Mouse (Mus musculus): ENCODE data around the gene Bcar3. TPM values are rescaled to one million over a fixed set of nuclear protein-coding genes. Genes with fewer than 3 reads are reported as not detected.

Gene Bcar3
- total RNA-seq, 2 experiments from 2014 or later, result 14.5 to 17.0 TPM

- intact Hi-C loops (cut with DNase I), result no loop called here
- DNase-seq (ENCODE audit: low spot score in 2 of 2), result no peak
These were observed 30.6 kb downstream of the Bcar3 start for GRCm38 (mm10) chr3:122324528-122324927.

- intact Hi-C loops (cut with DNase I), result no loop called here
These were observed 36.5 kb downstream of the Bcar3 start for GRCm38 (mm10) chr3:122330484-122330883.

GRCm38 (mm10) chr3:122333493-122333892 lies 39.6 kb downstream of the Bcar3 start:
- DNase-seq (ENCODE audit: low spot score in 2 of 2), result no peak
- intact Hi-C loops (cut with DNase I), result no loop called here

More at GRCm38 (mm10) chr3:122330484-122330883, 36.5 kb downstream of the Bcar3 start:
- no peak for DNase-seq (ENCODE audit: low spot score in 2 of 2)

- intact Hi-C loops (cut with DNase I), result no loop called here
These were observed 40.0 kb downstream of the Bcar3 start for GRCm38 (mm10) chr3:122333902-122334301.

GRCm38 (mm10) chr3:122334375-122334774 lies 40.4 kb downstream of the Bcar3 start:
- intact Hi-C loops (cut with DNase I), result no loop called here
- no peak for DNase-seq (ENCODE audit: low spot score in 2 of 2)

More at GRCm38 (mm10) chr3:122333902-122334301, 40.0 kb downstream of the Bcar3 start:
- no peak for DNase-seq (ENCODE audit: low spot score in 2 of 2)

GRCm38 (mm10) chr3:122336030-122336429 lies 42.1 kb downstream of the Bcar3 start:
- DNase-seq (ENCODE audit: low spot score in 2 of 2), result no peak
- intact Hi-C loops (cut with DNase I), result no loop called here

GRCm38 (mm10) chr3:122337992-122338391 lies 44.1 kb downstream of the Bcar3 start:
- DNase-seq (ENCODE audit: low spot score in 2 of 2), result no peak
- intact Hi-C loops (cut with DNase I), result no loop called here

- no peak for DNase-seq (ENCODE audit: low spot score in 2 of 2)
- intact Hi-C loops (cut with DNase I), result no loop called here
These were observed 45.0 kb downstream of the Bcar3 start for GRCm38 (mm10) chr3:122338897-122339296.

- intact Hi-C loops (cut with DNase I), result no loop called here
- no peak for DNase-seq (ENCODE audit: low spot score in 2 of 2)
These were observed 46.5 kb downstream of the Bcar3 start for GRCm38 (mm10) chr3:122340135-122341068.

- peak in 1 of 2 experiments; percentile 18 for DNase-seq (ENCODE audit: low spot score in 2 of 2)
- intact Hi-C loops (cut with DNase I), result no loop called here
These were observed 49.5 kb downstream of the Bcar3 start for GRCm38 (mm10) chr3:122343437-122343853.

GRCm38 (mm10) chr3:122344350-122344749 lies 50.4 kb downstream of the Bcar3 start:
- intact Hi-C loops (cut with DNase I), result no loop called here
- DNase-seq (ENCODE audit: low spot score in 2 of 2), result no peak

GRCm38 (mm10) chr3:122345977-122346472 lies 52.1 kb downstream of the Bcar3 start:
- no peak for DNase-seq (ENCODE audit: low spot score in 2 of 2)
- intact Hi-C loops (cut with DNase I), result no loop called here

GRCm38 (mm10) chr3:122346600-122346999 lies 52.7 kb downstream of the Bcar3 start:
- no peak for DNase-seq (ENCODE audit: low spot score in 2 of 2)
- intact Hi-C loops (cut with DNase I), result no loop called here

- DNase-seq (ENCODE audit: low spot score in 2 of 2), result no peak
- intact Hi-C loops (cut with DNase I), result no loop called here
These were observed 54.7 kb downstream of the Bcar3 start for GRCm38 (mm10) chr3:122348677-122349076.

- intact Hi-C loops (cut with DNase I), result no loop called here
- DNase-seq (ENCODE audit: low spot score in 2 of 2), result no peak
These were observed 58.9 kb downstream of the Bcar3 start for GRCm38 (mm10) chr3:122352801-122353200.

GRCm38 (mm10) chr3:122359426-122359825 lies 65.5 kb downstream of the Bcar3 start:
- intact Hi-C loops (cut with DNase I), result no loop called here
- no peak for DNase-seq (ENCODE audit: low spot score in 2 of 2)

- no peak for DNase-seq (ENCODE audit: low spot score in 2 of 2)
- intact Hi-C loops (cut with DNase I), result no loop called here
These were observed 66.0 kb downstream of the Bcar3 start for GRCm38 (mm10) chr3:122359954-122360353.

- intact Hi-C loops (cut with DNase I), result no loop called here
- no peak for DNase-seq (ENCODE audit: low spot score in 2 of 2)
These were observed 66.8 kb downstream of the Bcar3 start for GRCm38 (mm10) chr3:122360721-122361138.

- DNase-seq (ENCODE audit: low spot score in 2 of 2), result no peak
- intact Hi-C loops (cut with DNase I), result no loop called here
These were observed 68.8 kb downstream of the Bcar3 start for GRCm38 (mm10) chr3:122362719-122363118.

- no peak for DNase-seq (ENCODE audit: low spot score in 2 of 2)
- intact Hi-C loops (cut with DNase I), result no loop called here
These were observed 70.6 kb downstream of the Bcar3 start for GRCm38 (mm10) chr3:122364565-122364964.

- no peak for DNase-seq (ENCODE audit: low spot score in 2 of 2)
- intact Hi-C loops (cut with DNase I), result no loop called here
These were observed 71.4 kb downstream of the Bcar3 start for GRCm38 (mm10) chr3:122365326-122365725.
